8 mouse cellular contexts compared by ENCODE assay signal in the genomic region with DNA sequence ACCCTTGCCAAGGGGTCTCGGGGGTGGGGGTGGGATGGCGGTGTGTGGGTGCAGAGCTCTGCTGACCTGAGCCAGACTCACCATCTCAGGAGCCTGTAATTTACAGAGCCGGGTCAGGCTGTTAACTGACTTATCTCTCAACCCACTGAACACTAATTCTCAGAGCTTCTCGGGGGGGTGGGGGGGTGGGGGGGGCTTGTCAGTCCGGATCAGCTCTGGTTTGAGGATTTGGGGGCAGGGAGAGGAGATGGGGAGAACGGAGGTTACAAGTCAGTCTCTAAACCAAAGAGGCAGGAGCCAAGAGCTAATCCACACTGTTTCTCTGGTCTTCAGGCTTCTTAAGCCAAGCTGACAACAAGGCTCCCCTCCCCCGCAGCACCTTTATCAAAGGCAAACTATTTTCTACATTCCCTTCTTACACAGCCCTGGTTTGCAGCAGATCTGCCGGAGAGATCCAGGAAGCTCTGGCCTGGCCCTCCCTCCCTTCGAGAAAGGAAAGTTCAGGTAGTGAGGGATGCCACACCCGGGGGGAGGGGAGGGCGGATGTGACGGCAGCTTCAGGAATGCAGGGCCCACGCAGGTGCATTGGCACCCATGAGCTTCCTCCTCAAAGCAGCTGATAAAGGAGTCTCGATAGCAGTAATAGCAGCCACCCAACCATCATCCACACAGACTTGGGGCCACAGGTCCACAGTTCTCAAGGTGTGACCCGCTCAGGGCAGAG. TPM values are rescaled to one million over a fixed set of nuclear protein-coding genes. Genes with fewer than 3 reads are reported as not detected.
DNase-seq lines count a peak whose midpoint lies in the region.

No protein-coding gene starts in this region.

- peak; percentile 63 for DNase-seq in ovary, adult 18-20 months (ENCODE audit: low spot score)
- no peak for DNase-seq in ovary, postnatal 10 days (ENCODE audit: low spot score)
- DNase-seq in kidney, adult 8-10 months, result peak; percentile 79 to 83
- peak; percentile 85 for DNase-seq in lung, postnatal 10 days
- peak; percentile 92 for DNase-seq in urinary bladder, postnatal 14 days (ENCODE audit: low spot score)
- no peak for DNase-seq in right cerebral cortex, adult 2 months (ENCODE audit: low spot score in 2 of 2)
- no peak for DNase-seq in left cerebral cortex, adult 18-20 months (ENCODE audit: low spot score in 2 of 2)
- no peak for DNase-seq in right cerebral cortex, postnatal 4 days

RNA-seq across cellular contexts. Expression of a gene that starts 2.5 kb away (rescaled TPM):
- 1 to 10 TPM; 5.5 to 5.7 TPM for total RNA-seq in left cerebral cortex, adult 18-20 months (2021)

Comparison
In these comparisons a context has a peak if more than half of its experiments do, and no peak if none do; other contexts are left out.
1. DNase-seq: peak in ovary, adult 18-20 months (single experiment), kidney, adult 8-10 months (2 of 2), lung, postnatal 10 days (single experiment) and urinary bladder, postnatal 14 days (single experiment); none in ovary, postnatal 10 days (single experiment), right cerebral cortex, adult 2 months (0 of 2), left cerebral cortex, adult 18-20 months (0 of 2) and right cerebral cortex, postnatal 4 days (single experiment).